Mouse (Mus musculus) mouse trophoblast stem cell (cell line): ENCODE results near the gene Cpeb1.

Experiments
- in situ Hi-C, 2 experiments: fragments of 300-500 bp; cut with MseI, MboI; formaldehyde crosslinking; loops; 2 replicates in 1 of 2; 3 replicates in 1 of 2; pipeline ENCODE4 v1.15.1; 2025

Gene Cpeb1

GRCm38 (mm10) chr7:81371811-81372210 lies 83.5 kb downstream of the Cpeb1 start:
- in situ Hi-C loops, result no loop called here

GRCm38 (mm10) chr7:81369724-81370123 lies 85.5 kb downstream of the Cpeb1 start:
- in situ Hi-C loops, result no loop called here

- in situ Hi-C loops, result no loop called here
These were observed 87.3 kb downstream of the Cpeb1 start for GRCm38 (mm10) chr7:81367946-81368345.

GRCm38 (mm10) chr7:81356975-81357374 lies 98.3 kb downstream of the Cpeb1 start:
- in situ Hi-C loops, result no loop called here

GRCm38 (mm10) chr7:81356360-81356759 lies 98.9 kb downstream of the Cpeb1 start:
- in situ Hi-C loops, result no loop called here

GRCm38 (mm10) chr7:81355746-81356145 lies 99.5 kb downstream of the Cpeb1 start:
- in situ Hi-C loops, result no loop called here

GRCm38 (mm10) chr7:81351826-81352225 lies 103.4 kb downstream of the Cpeb1 start:
- in situ Hi-C loops, result no loop called here

- in situ Hi-C loops, result no loop called here
These were observed 107.1 kb downstream of the Cpeb1 start for GRCm38 (mm10) chr7:81348206-81348605.

GRCm38 (mm10) chr7:81345447-81346170 lies 109.7 kb downstream of the Cpeb1 start:
- in situ Hi-C loops, result no loop called here

- in situ Hi-C loops, result no loop called here
These were observed 110.5 kb downstream of the Cpeb1 start, which contains the start of gene Rps17 for GRCm38 (mm10) chr7:81344544-81345446. Gene Rps17 (minus strand): TSS chr7:81345254.

GRCm38 (mm10) chr7:81343831-81344230 lies 111.4 kb downstream of the Cpeb1 start:
- in situ Hi-C loops, result no loop called here

- in situ Hi-C loops, result no loop called here
These were observed 111.9 kb downstream of the Cpeb1 start for GRCm38 (mm10) chr7:81343316-81343715.

GRCm38 (mm10) chr7:81342356-81343094 lies 112.7 kb downstream of the Cpeb1 start:
- in situ Hi-C loops, result no loop called here

GRCm38 (mm10) chr7:81341563-81341962 lies 113.7 kb downstream of the Cpeb1 start:
- in situ Hi-C loops, result no loop called here

GRCm38 (mm10) chr7:81339783-81340182 lies 115.5 kb downstream of the Cpeb1 start:
- in situ Hi-C loops, result loop anchor here in 1 of 2 experiments (5.0 kb wide), 1 partner anchor 172 kb away; no protein-coding TSS in a partner anchor

- in situ Hi-C loops, result loop anchor here in 1 of 2 experiments (5.0 kb wide), 1 partner anchor 171 kb away; no protein-coding TSS in a partner anchor
These were observed 116.8 kb downstream of the Cpeb1 start for GRCm38 (mm10) chr7:81338522-81338873.

GRCm38 (mm10) chr7:81337785-81338521 lies 117.3 kb downstream of the Cpeb1 start:
- in situ Hi-C loops, result loop anchor here in 1 of 2 experiments (5.0 kb wide), 1 partner anchor 171 kb away; no protein-coding TSS in a partner anchor

- in situ Hi-C loops, result loop anchor here in 1 of 2 experiments (5.0 kb wide), 1 partner anchor 169 kb away; no protein-coding TSS in a partner anchor
These were observed 118.9 kb downstream of the Cpeb1 start for GRCm38 (mm10) chr7:81336432-81336786.

- in situ Hi-C loops, result loop anchor here in 1 of 2 experiments (5.0 kb wide), 1 partner anchor 169 kb away; no protein-coding TSS in a partner anchor
These were observed 119.4 kb downstream of the Cpeb1 start for GRCm38 (mm10) chr7:81335705-81336431.

GRCm38 (mm10) chr7:81331851-81332250 lies 123.4 kb downstream of the Cpeb1 start:
- in situ Hi-C loops, result loop anchor here in 1 of 2 experiments (5.0 kb wide), 1 partner anchor 165 kb away; no protein-coding TSS in a partner anchor
